ENCODE assay signal across 7 mouse cellular contexts in genomic region chr2:30553851-30554540, GRCm38 (mm10). TPM values are rescaled to one million over a fixed set of nuclear protein-coding genes. Genes with fewer than 3 reads are reported as not detected.
A peak's percentile ranks its signal among the peaks of the same experiment; 100 is the strongest.
DNase-seq lines count a peak whose midpoint lies in the region; ATAC-seq lines count a peak whose summit lies in the region.

No protein-coding gene starts in this region.

- DNase-seq in T-cell, adult 2 months (ENCODE audit: low spot score), result peak; percentile 40
- peak; percentile 75 to 82 for DNase-seq in cerebellum, postnatal 14 days
- DNase-seq in gastrocnemius, postnatal 14 days, result peak; percentile 38
- DNase-seq in intestine, embryonic 14.5 days (ENCODE audit: low spot score), result no peak
- DNase-seq in left cerebral cortex, adult 9 months (ENCODE audit: low spot score in 2 of 2), result peak; percentile 58 to 81
- peak; percentile 62 for DNase-seq in skeletal muscle tissue, adult 2 months (ENCODE audit: low read depth, low spot score)

- WGBS in intestine, embryonic 14.5 days, result 47% methylated on average over 7 of the region's 7 CpGs

- no peak overlapping the region for H3K4me2 ChIP-seq in intestine, embryonic 14.5 days (ENCODE audit: low read length)

- no peaks in the 10 kb centered on the region for H3K36me3 ChIP-seq in intestine, embryonic 14.5 days (ENCODE audit: control insufficient read depth, insufficient read depth, low read length)

- ATAC-seq in intestine, embryonic 14.5 days (replicated peaks; ENCODE audit: low FRiP score, low TSS enrichment, low read depth), result peak; percentile 78
- ATAC-seq in megakaryocyte progenitor cell, adult 5-6 weeks (replicated peaks; ENCODE audit: poor library complexity), result peak; percentile 83

- H3K4me3 ChIP-seq in intestine, embryonic 14.5 days (ENCODE audit: low read depth, low read length), result no peak overlapping the region

- no peak overlapping the region for H3K27ac ChIP-seq in intestine, embryonic 14.5 days (ENCODE audit: low read depth)

- no peak overlapping the region for H3K9ac ChIP-seq in intestine, embryonic 14.5 days (ENCODE audit: low read length)

- H3K4me1 ChIP-seq in intestine, embryonic 14.5 days (replicated peaks; ENCODE audit: control insufficient read depth, insufficient read depth, low read length), result no peaks in the 10 kb centered on the region

- H3K9me3 ChIP-seq in intestine, embryonic 14.5 days (ENCODE audit: control insufficient read depth, low read length), result no peaks in the 10 kb centered on the region

- intact Hi-C loops in gastrocnemius, postnatal 14 days (cut with DNase I; ENCODE audit: low total_unique reads), result no loop called here

- H3K27me3 ChIP-seq in intestine, embryonic 14.5 days (replicated peaks; ENCODE audit: control insufficient read depth, insufficient read depth, low read length), result no peaks in the 10 kb centered on the region

RNA-seq across cellular contexts. Expression of gene Cstad, which starts 40.8 kb away (rescaled TPM):
- 1 to 10 TPM; 5.0 to 5.9 TPM for total RNA-seq in gastrocnemius, postnatal 14 days (2021)
- polyA plus RNA-seq in intestine, embryonic 14.5 days (2014; fragmentation: Nextera tagmentation; extraction: Ambion mirVana), result 0.99 and 1.1 TPM in 2 replicates
- 1.3 TPM in 1 of 2 replicates, not detected in the other for total RNA-seq in megakaryocyte progenitor cell, adult 5-6 weeks (2015)
- total RNA-seq in megakaryocyte progenitor cell, adult 5-6 weeks (2017), result not detected in 2 replicates
